In genomic region chr16:91292080-91292479, GRCm38 (mm10) we compare ENCODE assay signal across 27 mouse cellular contexts. TPM values are rescaled to one million over a fixed set of nuclear protein-coding genes. Genes with fewer than 3 reads are reported as not detected.
"Had no signal": no experiment of that assay in that cellular context is flagged by ENCODE, and none has a peak within 500 bp of the region (broad histone marks: within the 10 kb centered on the region; RNA-seq: fewer than 3 reads in every experiment).

No protein-coding gene starts in this region.

- H3K27ac ChIP-seq: kidney, postnatal 0 days; left cerebral cortex, adult 2 months; limb, embryonic 12.5 days; limb, embryonic 15.5 days; liver, embryonic 14.5 days; lung, embryonic 15.5 days; midbrain, embryonic 13.5 days; neural tube, embryonic 12.5 days; neural tube, embryonic 15.5 days; stomach, postnatal 0 days had no signal

- H3K4me1 ChIP-seq: limb, embryonic 12.5 days; limb, embryonic 15.5 days; lung, embryonic 15.5 days; megakaryocyte, embryonic 14.5 days; neural tube, embryonic 12.5 days; neural tube, embryonic 15.5 days had no signal

- H3K4me2 ChIP-seq: limb, embryonic 12.5 days; limb, embryonic 15.5 days; liver, embryonic 11.5 days; lung, embryonic 15.5 days; midbrain, embryonic 13.5 days; neural tube, embryonic 12.5 days; neural tube, embryonic 15.5 days had no signal

- H3K27me3 ChIP-seq: lung, embryonic 15.5 days had no signal

- H3K4me3 ChIP-seq: left cerebral cortex, adult 2 months; limb, embryonic 12.5 days; limb, embryonic 15.5 days; lung, embryonic 15.5 days; megakaryocyte, embryonic 14.5 days; midbrain, embryonic 13.5 days; neural tube, embryonic 12.5 days; neural tube, embryonic 15.5 days had no signal

- H3K9me3 ChIP-seq: limb, embryonic 12.5 days; limb, embryonic 15.5 days; lung, embryonic 15.5 days; midbrain, embryonic 13.5 days; neural tube, embryonic 12.5 days; neural tube, embryonic 15.5 days had no signal

- H3K9ac ChIP-seq: limb, embryonic 12.5 days; limb, embryonic 15.5 days; liver, embryonic 14.5 days; lung, embryonic 15.5 days; midbrain, embryonic 13.5 days; neural tube, embryonic 12.5 days; neural tube, embryonic 15.5 days had no signal

- DNase-seq: kidney, adult 2 months; kidney, postnatal 36 days; layer of hippocampus, postnatal 36 days; left cerebral cortex, postnatal 4 days; lung, adult 18-20 months; lung, postnatal 10 days; lung, postnatal 36 days; right cerebral cortex, adult 18-20 months; right cerebral cortex, postnatal 14 days; right cerebral cortex, postnatal 4 days; thymus, adult 2 months; thymus, postnatal 14 days; thymus, postnatal 4 days had no signal

- H3K36me3 ChIP-seq: limb, embryonic 12.5 days; limb, embryonic 15.5 days; lung, embryonic 15.5 days; midbrain, embryonic 13.5 days; neural tube, embryonic 12.5 days; neural tube, embryonic 15.5 days had no signal

- ATAC-seq: midbrain, embryonic 13.5 days had no signal

RNA-seq across cellular contexts. Expression of gene Olig1, which starts 22.5 kb away (rescaled TPM):
- polyA plus RNA-seq: kidney, embryonic 14.5 days; liver, embryonic 11.5 days; liver, embryonic 14.5 days; stomach, embryonic 14.5 days had no signal
